Mouse (Mus musculus): ENCODE measurements at regions not wholly inside any gene's neighbourhood (a gene's known extent, or its start where the extent isn't known, plus 50 kb on each side); places are given as distances from the start of the nearest gene placed in this dataset.

DNA sequence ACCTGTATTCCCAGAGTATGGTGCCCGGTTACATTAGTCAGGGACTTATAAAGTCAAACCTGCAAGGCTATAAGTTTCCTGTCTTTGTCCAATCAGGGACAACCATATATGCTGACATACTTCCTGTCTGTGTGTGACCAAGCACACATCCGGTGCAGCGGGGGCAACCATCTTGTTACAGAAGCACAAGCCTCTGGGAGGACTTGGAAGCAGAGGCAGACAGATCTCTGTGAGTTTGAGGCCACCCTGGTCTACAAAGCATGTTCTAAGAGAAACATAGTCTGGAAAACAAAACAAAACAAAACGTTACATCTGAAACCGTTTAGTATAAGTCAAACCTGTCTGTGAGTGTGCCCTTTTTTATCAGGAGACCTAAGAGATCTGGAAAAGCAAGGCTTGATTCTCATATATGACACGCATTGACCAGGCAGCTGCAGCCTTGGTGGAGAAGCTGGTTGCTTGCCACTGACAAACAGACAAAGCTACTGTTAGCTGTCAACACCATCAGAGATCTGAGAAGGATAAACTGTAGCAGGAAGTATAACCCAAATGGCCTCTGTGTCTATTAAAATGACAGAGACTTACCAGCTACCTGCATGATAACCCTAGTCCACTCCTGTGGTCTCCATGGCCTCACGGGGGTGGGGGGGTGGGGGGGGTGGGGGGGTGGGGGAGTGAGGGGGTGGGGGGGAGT, 72.6 kb upstream of the Bmp2k start:
- Histone ChIP-seq H3K27ac (ENCODE audit: insufficient read depth, low read depth, low read length) (no peak overlapping the region), H3K4me1 (ENCODE audit: control insufficient read depth, insufficient read depth, low read length) (peaks cover 37% of the 10 kb centered on the region), H3K4me3 (ENCODE audit: insufficient read depth, low read length) (no peak overlapping the region)
- no peak for TF ChIP-seq CTCF (IDR thresholded peaks at IDR 0.05; ENCODE audit: low read depth, low read length)
- TF ChIP-seq POLR2A (IDR thresholded peaks at IDR 0.05; ENCODE audit: borderline replicate concordance, low read depth, low read length), result no peak

DNA sequence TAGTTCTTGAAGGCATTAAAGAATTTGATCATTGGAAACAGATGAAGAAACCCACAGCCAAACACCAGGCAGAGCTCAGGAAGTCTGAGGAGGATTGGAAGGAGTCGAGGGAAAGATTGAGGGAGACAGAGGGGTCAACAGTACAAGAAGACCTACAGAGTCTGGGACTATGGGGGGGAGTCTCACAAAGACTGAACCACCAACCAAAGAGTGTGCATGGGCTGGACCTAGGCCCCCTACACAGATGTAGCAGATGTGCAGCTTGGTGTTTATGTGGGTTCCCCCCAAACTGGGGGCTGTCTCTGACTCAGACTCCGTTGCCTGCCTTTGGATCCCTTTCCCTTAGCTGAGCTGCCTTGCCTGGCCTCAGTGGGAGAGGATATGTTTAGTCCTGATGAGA, 71.5 kb upstream of the Bmp2k start:
- no peak overlapping the region for H3K4me3 ChIP-seq (ENCODE audit: insufficient read depth, low read length)
- TF ChIP-seq CTCF (IDR thresholded peaks at IDR 0.05; ENCODE audit: low read depth, low read length) (no peak), POLR2A (IDR thresholded peaks at IDR 0.05; ENCODE audit: borderline replicate concordance, low read depth, low read length) (no peak)
- H3K4me1 ChIP-seq (ENCODE audit: control insufficient read depth, insufficient read depth, low read length), result peaks cover 32% of the 10 kb centered on the region
- no peak overlapping the region for H3K27ac ChIP-seq (ENCODE audit: insufficient read depth, low read depth, low read length)

DNA sequence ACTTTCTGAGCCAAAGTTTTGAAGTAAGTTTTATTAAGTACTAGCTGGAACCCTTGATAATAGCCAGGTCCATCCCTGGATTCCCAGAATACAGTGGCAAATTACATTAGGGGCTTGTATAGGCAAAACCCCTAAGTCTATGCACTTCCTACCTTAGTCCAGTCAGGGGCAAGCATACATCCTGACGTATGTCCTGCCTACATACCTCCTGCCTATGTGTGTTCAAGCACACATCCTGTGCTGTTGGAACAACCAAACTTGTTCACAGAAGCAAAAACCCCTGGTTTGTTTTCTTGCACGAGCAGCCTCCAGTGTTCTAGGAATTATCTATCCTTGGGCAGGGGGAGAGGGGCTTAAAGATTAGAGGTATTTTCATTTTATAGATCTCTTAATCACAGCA, 66.4 kb upstream of the Bmp2k start:
- Histone ChIP-seq H3K4me1 (ENCODE audit: control insufficient read depth, insufficient read depth, low read length) (peaks cover 15% of the 10 kb centered on the region), H3K27ac (ENCODE audit: insufficient read depth, low read depth, low read length) (no peak overlapping the region), H3K4me3 (ENCODE audit: insufficient read depth, low read length) (no peak overlapping the region)
- no peak for TF ChIP-seq CTCF (IDR thresholded peaks at IDR 0.05; ENCODE audit: low read depth, low read length)
- no peak for TF ChIP-seq POLR2A (IDR thresholded peaks at IDR 0.05; ENCODE audit: borderline replicate concordance, low read depth, low read length)

DNA sequence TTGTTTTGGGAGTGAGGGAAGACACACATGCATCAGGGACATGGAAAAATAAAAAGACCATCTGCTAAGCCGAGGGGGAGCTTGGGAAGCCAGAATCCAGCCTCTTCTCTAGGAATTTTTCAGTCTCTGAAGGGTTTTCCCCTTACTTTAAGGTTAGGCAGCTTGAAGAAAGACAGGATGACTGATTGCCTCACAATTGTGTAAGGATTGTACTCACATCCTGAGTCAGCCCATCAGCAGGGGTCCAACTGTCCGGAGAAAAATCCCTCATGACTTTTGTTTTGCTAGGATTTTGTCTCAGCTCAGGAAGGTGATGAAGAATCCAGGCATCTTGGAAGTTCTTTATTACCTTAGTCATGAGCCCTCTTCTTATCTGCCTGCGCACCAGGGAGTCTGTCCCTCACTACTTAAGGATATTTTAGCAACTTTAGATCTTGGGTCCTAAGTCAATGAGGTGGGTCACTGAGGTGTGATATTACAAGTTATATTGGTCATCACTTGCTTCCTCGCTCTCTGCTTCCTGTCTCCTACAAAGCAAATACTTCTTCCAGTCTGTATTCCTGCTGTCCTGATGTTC, 65.8 kb upstream of the Bmp2k start:
- no peak overlapping the region for H3K4me3 ChIP-seq (ENCODE audit: insufficient read depth, low read length)
- TF ChIP-seq CTCF (IDR thresholded peaks at IDR 0.05; ENCODE audit: low read depth, low read length), result no peak
- no peak for TF ChIP-seq POLR2A (IDR thresholded peaks at IDR 0.05; ENCODE audit: borderline replicate concordance, low read depth, low read length)
- no peak overlapping the region for H3K27ac ChIP-seq (ENCODE audit: insufficient read depth, low read depth, low read length)
- H3K4me1 ChIP-seq (ENCODE audit: control insufficient read depth, insufficient read depth, low read length), result peaks cover 18% of the 10 kb centered on the region

DNA sequence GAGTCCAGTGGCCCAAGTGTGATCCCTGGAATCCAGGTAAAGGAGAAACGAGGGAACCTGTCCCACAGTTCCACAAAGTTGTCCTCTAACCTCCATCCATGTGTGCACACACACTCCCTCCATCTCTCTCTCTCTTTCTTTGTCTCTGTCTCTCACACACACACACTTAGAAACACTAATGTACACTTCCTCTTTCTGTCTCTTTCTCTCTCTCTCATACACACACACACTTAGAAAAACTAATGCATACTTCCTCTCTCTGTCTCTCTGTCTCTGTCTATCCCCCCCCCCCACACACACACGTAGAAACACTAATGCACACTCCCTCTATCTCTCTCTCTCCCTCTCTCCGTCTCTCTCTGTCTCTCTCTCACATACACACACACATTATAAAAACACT, 61.2 kb upstream of the Bmp2k start:
- no peak overlapping the region for H3K27ac ChIP-seq (ENCODE audit: insufficient read depth, low read depth, low read length)
- TF ChIP-seq POLR2A (IDR thresholded peaks at IDR 0.05; ENCODE audit: borderline replicate concordance, low read depth, low read length), result no peak
- TF ChIP-seq CTCF (IDR thresholded peaks at IDR 0.05; ENCODE audit: low read depth, low read length), result no peak
- H3K4me1 ChIP-seq (ENCODE audit: control insufficient read depth, insufficient read depth, low read length), result peaks cover 26% of the 10 kb centered on the region

DNA sequence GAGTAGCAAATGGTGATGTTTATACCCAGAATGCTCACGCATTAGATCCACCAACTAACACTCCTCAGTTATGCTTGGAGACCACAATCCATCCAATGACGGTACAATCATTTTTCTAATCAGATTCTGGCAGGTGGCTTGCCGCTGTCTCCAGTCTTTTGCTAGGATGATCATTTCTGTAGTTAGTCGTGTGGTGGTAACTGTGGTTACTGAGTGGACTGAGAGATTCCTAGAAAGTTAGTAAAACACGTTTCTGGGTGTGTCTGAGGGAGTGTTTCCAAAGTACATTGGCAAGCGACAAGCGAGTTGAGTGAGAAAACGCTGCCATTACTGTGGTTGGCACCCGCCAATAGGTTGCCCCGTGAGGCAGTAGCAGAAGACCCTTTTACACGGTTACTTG, 58.8 kb upstream of the Bmp2k start:
- Histone ChIP-seq H3K27ac (ENCODE audit: insufficient read depth, low read depth, low read length) (no peak overlapping the region), H3K4me1 (ENCODE audit: control insufficient read depth, insufficient read depth, low read length) (peaks cover 18% of the 10 kb centered on the region), H3K4me3 (ENCODE audit: insufficient read depth, low read length) (no peak overlapping the region)
- TF ChIP-seq POLR2A (IDR thresholded peaks at IDR 0.05; ENCODE audit: borderline replicate concordance, low read depth, low read length) (no peak), CTCF (IDR thresholded peaks at IDR 0.05; ENCODE audit: low read depth, low read length) (no peak)

More for the DNA sequence above, 61.2 kb upstream of the Bmp2k start:
- no peak overlapping the region for H3K4me3 ChIP-seq (ENCODE audit: insufficient read depth, low read length)

DNA sequence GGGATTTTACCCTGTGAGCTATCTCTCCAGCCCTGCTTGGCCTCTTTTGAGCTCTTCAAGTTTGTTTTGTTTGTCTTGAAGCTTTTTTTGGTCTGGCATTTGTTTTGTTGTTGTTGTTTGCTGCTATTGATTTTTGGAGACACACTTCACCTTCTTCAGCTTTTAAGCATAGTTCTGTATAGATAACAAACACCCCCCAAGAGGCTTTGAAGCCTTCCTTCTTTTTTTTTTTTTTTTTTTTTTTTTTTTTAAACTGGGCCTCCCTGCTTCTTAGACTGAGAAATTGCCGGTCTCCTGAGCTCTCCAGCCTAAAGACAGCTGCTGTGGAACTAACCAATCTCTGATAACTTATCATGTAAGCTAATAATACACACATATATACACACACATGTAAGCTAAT, 58.2 kb upstream of the Bmp2k start:
- TF ChIP-seq CTCF (IDR thresholded peaks at IDR 0.05; ENCODE audit: low read depth, low read length) (no peak), POLR2A (IDR thresholded peaks at IDR 0.05; ENCODE audit: borderline replicate concordance, low read depth, low read length) (no peak)
- Histone ChIP-seq H3K4me3 (ENCODE audit: insufficient read depth, low read length) (no peak overlapping the region), H3K4me1 (ENCODE audit: control insufficient read depth, insufficient read depth, low read length) (peaks cover 18% of the 10 kb centered on the region), H3K27ac (ENCODE audit: insufficient read depth, low read depth, low read length) (no peak overlapping the region)

DNA sequence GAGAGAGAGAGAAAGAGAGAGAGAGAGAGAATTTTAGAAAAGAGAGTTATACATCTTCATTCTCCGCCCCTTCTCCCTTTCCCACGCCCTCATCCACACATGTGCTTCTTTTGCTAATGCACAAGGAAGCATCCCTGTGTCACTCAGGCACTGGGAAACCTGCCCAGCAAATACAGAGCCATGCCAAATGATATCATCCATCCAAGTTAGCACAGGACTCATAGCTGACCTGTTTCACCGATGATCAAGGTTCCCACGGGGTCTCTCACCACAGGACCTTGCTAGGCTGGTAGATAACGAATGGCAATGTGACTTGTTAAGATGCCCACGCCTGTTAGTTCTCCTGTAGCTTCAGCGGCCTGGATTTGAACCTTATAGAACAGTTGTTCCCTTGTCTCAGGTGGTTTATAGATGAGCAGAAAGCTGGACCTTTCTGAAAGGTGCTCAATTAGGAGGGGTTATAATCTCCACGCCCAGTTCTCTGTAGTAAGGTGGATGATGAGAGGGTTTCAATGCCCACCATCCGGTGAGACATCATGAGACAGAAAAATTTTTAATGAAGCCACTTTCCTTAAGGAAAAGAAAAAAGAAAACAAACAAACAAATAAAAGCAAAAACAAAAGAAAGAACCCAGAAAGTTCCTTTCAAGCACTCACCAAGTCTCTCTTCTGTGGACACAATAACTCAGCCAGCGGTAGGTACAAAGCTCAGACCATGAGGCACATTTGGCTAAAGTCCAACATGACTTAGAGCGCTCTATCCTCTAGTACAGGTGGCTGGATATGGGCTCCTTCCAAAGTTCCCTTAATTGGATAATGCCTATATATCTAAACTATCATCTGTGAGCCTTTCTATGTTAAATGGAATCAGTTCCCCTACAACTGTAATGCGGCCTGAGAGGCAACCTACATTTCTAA, 57.1 kb upstream of the Bmp2k start:
- H3K4me3 ChIP-seq (ENCODE audit: insufficient read depth, low read length), result no peak overlapping the region
- peaks cover 18% of the 10 kb centered on the region for H3K4me1 ChIP-seq (ENCODE audit: control insufficient read depth, insufficient read depth, low read length)
- no peak for TF ChIP-seq CTCF (IDR thresholded peaks at IDR 0.05; ENCODE audit: low read depth, low read length)
- TF ChIP-seq POLR2A (IDR thresholded peaks at IDR 0.05; ENCODE audit: borderline replicate concordance, low read depth, low read length), result no peak
- H3K27ac ChIP-seq (ENCODE audit: insufficient read depth, low read depth, low read length), result no peak overlapping the region

DNA sequence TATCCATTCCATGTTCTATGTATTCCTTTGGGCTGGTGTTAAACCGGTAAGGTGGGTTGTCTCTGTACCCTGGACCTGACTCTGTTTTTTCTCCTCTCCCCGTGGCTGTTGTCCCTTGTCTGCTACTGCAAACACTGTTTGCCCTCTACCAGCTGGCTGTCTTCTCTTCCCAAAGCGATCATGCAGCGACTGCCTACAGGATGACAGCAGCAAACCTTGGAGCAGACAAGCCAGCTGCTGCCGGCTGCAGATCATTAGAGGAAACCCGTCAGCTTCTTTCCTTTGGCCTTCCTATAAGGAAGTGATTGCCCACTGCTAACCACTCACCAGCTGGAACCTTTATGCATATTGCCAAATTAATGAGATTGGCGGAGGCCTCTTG, 56.4 kb upstream of the Bmp2k start:
- TF ChIP-seq POLR2A (IDR thresholded peaks at IDR 0.05; ENCODE audit: borderline replicate concordance, low read depth, low read length) (no peak), CTCF (IDR thresholded peaks at IDR 0.05; ENCODE audit: low read depth, low read length) (no peak)
- H3K4me3 ChIP-seq (ENCODE audit: insufficient read depth, low read length), result no peak overlapping the region
- H3K27ac ChIP-seq (ENCODE audit: insufficient read depth, low read depth, low read length), result no peak overlapping the region
- peaks cover 14% of the 10 kb centered on the region for H3K4me1 ChIP-seq (ENCODE audit: control insufficient read depth, insufficient read depth, low read length)

DNA sequence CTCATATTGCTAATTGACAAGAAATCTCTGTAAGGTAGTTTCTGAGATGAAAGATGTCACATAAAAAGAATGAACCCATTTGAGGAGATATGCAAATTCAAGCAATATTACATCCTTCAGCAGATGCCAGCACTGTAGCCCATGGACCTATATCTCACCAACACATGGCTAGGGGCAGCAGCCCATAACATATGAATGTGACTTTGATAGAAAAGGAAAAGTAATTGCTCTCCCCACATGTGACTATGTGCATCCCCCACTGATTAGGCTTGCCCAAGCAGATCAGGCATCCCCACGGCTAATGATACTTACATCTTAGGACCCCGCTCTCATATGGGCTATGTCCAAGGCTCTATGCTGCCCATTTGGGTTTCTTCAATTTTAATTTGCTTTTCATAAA, 56.0 kb upstream of the Bmp2k start:
- TF ChIP-seq CTCF (IDR thresholded peaks at IDR 0.05; ENCODE audit: low read depth, low read length) (no peak), POLR2A (IDR thresholded peaks at IDR 0.05; ENCODE audit: borderline replicate concordance, low read depth, low read length) (no peak)
- no peak overlapping the region for H3K27ac ChIP-seq (ENCODE audit: insufficient read depth, low read depth, low read length)
- peaks cover 11% of the 10 kb centered on the region for H3K4me1 ChIP-seq (ENCODE audit: control insufficient read depth, insufficient read depth, low read length)
- no peak overlapping the region for H3K4me3 ChIP-seq (ENCODE audit: insufficient read depth, low read length)
